Mouse (Mus musculus) bone marrow, adult 2 months (tissue): ENCODE data around the gene Lgals4.

Source experiments
- CTCF ChIP-seq: fragments of 200-500 bp; IDR thresholded peaks from 2 replicates; pipeline ENCODE4 v1.5.1; 2011; ENCODE audit warnings: low read length, control low read depth; ENCODE audit not compliant: control insufficient read depth, insufficient read depth
- POLR2A ChIP-seq: fragments of 200-500 bp; IDR thresholded peaks from 2 replicates; pipeline ENCODE4 v1.6.1; 2011; ENCODE audit warnings: low read depth, mild to moderate bottlenecking, control low read depth, low read length, borderline replicate concordance; ENCODE audit not compliant: control insufficient read depth

GRCm38 (mm10) chr7:28815230-28815629, 18.4 kb upstream of the Lgals4 start:
- TF ChIP-seq CTCF (no peak), POLR2A (no peak)
